Mouse (Mus musculus): ENCODE measurements around the gene Calr4.

The Calr4 gene

GRCm38 (mm10) chr4:109236186-109236879 is 2.0 kb downstream of the Calr4 start:
- DNase-seq (ENCODE audit: low read depth, low spot score) = no peak

- no peak for DNase-seq (ENCODE audit: low read depth, low spot score)
Observed at GRCm38 (mm10) chr4:109238428-109239268, 4.4 kb downstream of the Calr4 start.

GRCm38 (mm10) chr4:109241221-109241620 is 6.9 kb downstream of the Calr4 start:
- no peak for DNase-seq (ENCODE audit: low read depth, low spot score)

- peak; percentile 5 for DNase-seq (ENCODE audit: low read depth, low spot score)
Observed at GRCm38 (mm10) chr4:109241934-109242333, 7.6 kb downstream of the Calr4 start.

GRCm38 (mm10) chr4:109244506-109244905 is 10.2 kb downstream of the Calr4 start:
- no peak for DNase-seq (ENCODE audit: low read depth, low spot score)

- DNase-seq (ENCODE audit: low read depth, low spot score) = no peak
Observed at GRCm38 (mm10) chr4:109245016-109245620, 10.8 kb downstream of the Calr4 start.

GRCm38 (mm10) chr4:109251605-109252004 is 17.3 kb downstream of the Calr4 start:
- DNase-seq (ENCODE audit: low read depth, low spot score) = no peak

GRCm38 (mm10) chr4:109252199-109252598 is 17.9 kb downstream of the Calr4 start:
- no peak for DNase-seq (ENCODE audit: low read depth, low spot score)

- no peak for DNase-seq (ENCODE audit: low read depth, low spot score)
Observed at GRCm38 (mm10) chr4:109253664-109254151, 19.4 kb downstream of the Calr4 start.

- no peak for DNase-seq (ENCODE audit: low read depth, low spot score)
Observed at GRCm38 (mm10) chr4:109254511-109254910, 20.2 kb downstream of the Calr4 start.

GRCm38 (mm10) chr4:109255321-109255720 is 21.0 kb downstream of the Calr4 start:
- no peak for DNase-seq (ENCODE audit: low read depth, low spot score)

GRCm38 (mm10) chr4:109255727-109256417 is 21.6 kb downstream of the Calr4 start:
- DNase-seq (ENCODE audit: low read depth, low spot score) = no peak

GRCm38 (mm10) chr4:109256791-109257190 is 22.5 kb downstream of the Calr4 start:
- DNase-seq (ENCODE audit: low read depth, low spot score) = no peak

GRCm38 (mm10) chr4:109257639-109258038 is 23.4 kb downstream of the Calr4 start:
- DNase-seq (ENCODE audit: low read depth, low spot score) = no peak

- no peak for DNase-seq (ENCODE audit: low read depth, low spot score)
Observed at GRCm38 (mm10) chr4:109262068-109262467, 27.8 kb downstream of the Calr4 start.

- DNase-seq (ENCODE audit: low read depth, low spot score) = no peak
Observed at GRCm38 (mm10) chr4:109266056-109266455, 31.8 kb downstream of the Calr4 start.

GRCm38 (mm10) chr4:109266744-109267143 is 32.5 kb downstream of the Calr4 start:
- DNase-seq (ENCODE audit: low read depth, low spot score) = no peak

- DNase-seq (ENCODE audit: low read depth, low spot score) = no peak
Observed at GRCm38 (mm10) chr4:109267452-109267851, 33.2 kb downstream of the Calr4 start.

GRCm38 (mm10) chr4:109268903-109269302 is 34.6 kb downstream of the Calr4 start:
- no peak for DNase-seq (ENCODE audit: low read depth, low spot score)

- no peak for DNase-seq (ENCODE audit: low read depth, low spot score)
Observed at GRCm38 (mm10) chr4:109271803-109272202, 37.5 kb downstream of the Calr4 start.

- DNase-seq (ENCODE audit: low read depth, low spot score) = no peak
Observed at GRCm38 (mm10) chr4:109273586-109274240, 39.4 kb downstream of the Calr4 start.
